Mouse (Mus musculus): ENCODE results near the gene Taar6. TPM values are rescaled to one million over a fixed set of nuclear protein-coding genes. Genes with fewer than 3 reads are reported as not detected.

Taar6 gene
- polyA plus RNA-seq, 1 experiment from 2014 or later = not detected

Other genes starting within 250 kb of the Taar6 start
- gene Rps12, start 198.4 kb downstream of the Taar6 start, polyA plus RNA-seq (2015; fragmentation: Nextera tagmentation; extraction: Ambion mirVana) = 150 and 170 TPM in 2 replicates
- 14.8 and 19.8 TPM in 2 replicates for gene Slc18b1, start 188.7 kb downstream of the Taar6 start, polyA plus RNA-seq (2015; fragmentation: Nextera tagmentation; extraction: Ambion mirVana)
- 0.41 and 0.67 TPM in 2 replicates for gene Vnn3, start 134.2 kb downstream of the Taar6 start, polyA plus RNA-seq (2015; fragmentation: Nextera tagmentation; extraction: Ambion mirVana)
- gene Vnn1, start 91.0 kb downstream of the Taar6 start, polyA plus RNA-seq (2015; fragmentation: Nextera tagmentation; extraction: Ambion mirVana) = 3.0 and 4.1 TPM in 2 replicates
- gene Taar1, start 65.3 kb downstream of the Taar6 start, polyA plus RNA-seq (2015; fragmentation: Nextera tagmentation; extraction: Ambion mirVana) = not detected in 2 replicates
- not detected in 2 replicates for gene Taar2, start 47.1 kb downstream of the Taar6 start, polyA plus RNA-seq (2015; fragmentation: Nextera tagmentation; extraction: Ambion mirVana)
- not detected in 2 replicates for gene Taar3, start 36.1 kb downstream of the Taar6 start, polyA plus RNA-seq (2015; fragmentation: Nextera tagmentation; extraction: Ambion mirVana)
- gene Taar4, start 25.2 kb downstream of the Taar6 start, polyA plus RNA-seq (2015; fragmentation: Nextera tagmentation; extraction: Ambion mirVana) = not detected in 2 replicates
- gene Taar5, start 14.9 kb downstream of the Taar6 start, polyA plus RNA-seq (2015; fragmentation: Nextera tagmentation; extraction: Ambion mirVana) = not detected in 2 replicates
- not detected in 2 replicates for gene Taar7a, start 7.8 kb upstream of the Taar6 start, polyA plus RNA-seq (2015; fragmentation: Nextera tagmentation; extraction: Ambion mirVana)
- not detected in 2 replicates for gene Taar7b, start 14.3 kb upstream of the Taar6 start, polyA plus RNA-seq (2015; fragmentation: Nextera tagmentation; extraction: Ambion mirVana)
- gene Taar7d, start 41.6 kb upstream of the Taar6 start, polyA plus RNA-seq (2015; fragmentation: Nextera tagmentation; extraction: Ambion mirVana) = not detected in 2 replicates
- not detected in 2 replicates for gene Taar7e, start 52.0 kb upstream of the Taar6 start, polyA plus RNA-seq (2015; fragmentation: Nextera tagmentation; extraction: Ambion mirVana)
- not detected in 2 replicates for gene Taar7f, start 63.9 kb upstream of the Taar6 start, polyA plus RNA-seq (2015; fragmentation: Nextera tagmentation; extraction: Ambion mirVana)
- gene Taar8a, start 90.9 kb upstream of the Taar6 start, polyA plus RNA-seq (2015; fragmentation: Nextera tagmentation; extraction: Ambion mirVana) = not detected in 2 replicates
- gene Taar8b, start 106.6 kb upstream of the Taar6 start, polyA plus RNA-seq (2015; fragmentation: Nextera tagmentation; extraction: Ambion mirVana) = not detected in 2 replicates
- gene Taar8c, start 116.3 kb upstream of the Taar6 start, polyA plus RNA-seq (2015; fragmentation: Nextera tagmentation; extraction: Ambion mirVana) = not detected in 2 replicates
- 0.13 TPM in 1 of 2 replicates, not detected in the other for gene Taar9, start 123.9 kb upstream of the Taar6 start, polyA plus RNA-seq (2015; fragmentation: Nextera tagmentation; extraction: Ambion mirVana)
- gene Stx7, start 163.7 kb upstream of the Taar6 start, polyA plus RNA-seq (2015; fragmentation: Nextera tagmentation; extraction: Ambion mirVana) = 87.8 and 91.1 TPM in 2 replicates
- 10.9 and 14.9 TPM in 2 replicates for gene Moxd1, start 237.9 kb upstream of the Taar6 start, polyA plus RNA-seq (2015; fragmentation: Nextera tagmentation; extraction: Ambion mirVana)